Mouse (Mus musculus): ENCODE results near the gene Phf6.

DNA sequence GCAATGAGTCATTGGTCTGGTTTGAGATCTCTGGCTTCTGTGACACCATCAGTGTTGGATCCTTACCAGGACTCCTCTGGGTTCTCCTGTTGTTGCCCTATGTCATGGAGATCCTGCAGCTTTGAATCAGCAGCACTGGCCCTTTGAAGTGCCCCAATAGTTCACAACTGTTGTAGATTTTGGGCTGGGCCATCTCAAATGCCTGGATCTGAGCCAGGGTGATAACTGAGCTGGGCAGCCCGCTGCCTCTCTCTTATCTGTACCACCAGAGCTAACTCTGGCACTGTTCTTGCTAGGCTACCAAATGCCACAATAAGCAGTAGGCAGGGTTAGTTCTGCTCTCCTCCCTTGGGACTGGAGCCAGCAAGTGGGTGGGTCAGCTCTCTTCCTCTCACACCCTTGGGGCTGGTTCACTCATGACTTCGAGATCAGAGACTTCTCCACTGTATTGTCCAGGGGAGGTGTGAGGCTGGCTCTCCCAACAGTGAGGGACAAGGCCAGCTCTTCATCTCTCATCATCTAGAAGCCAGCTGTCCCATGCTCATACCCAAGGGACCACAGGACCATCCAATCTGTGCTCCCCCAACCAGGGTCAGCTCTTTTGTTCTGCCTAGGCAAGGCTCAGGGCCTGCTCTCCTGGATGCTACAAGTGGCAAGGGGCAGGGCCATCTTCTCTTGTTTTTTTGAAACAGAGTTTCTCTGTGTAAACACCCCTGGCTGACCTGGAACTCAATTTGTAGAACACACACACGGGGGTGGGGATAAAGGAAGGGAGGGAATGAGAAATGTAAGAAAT lies 59.3 kb downstream of the Phf6 start:
- TF ChIP-seq CTCF (IDR thresholded peaks at IDR 0.05; ENCODE audit: control insufficient read depth, insufficient read depth, low read length) (no peak), POLR2A (IDR thresholded peaks at IDR 0.05; ENCODE audit: borderline replicate concordance, control insufficient read depth, low read depth, low read length) (no peak)

Data from bone marrow, adult 2 months (tissue).